Mouse (Mus musculus): ENCODE data around the gene Fam71e1.

- no peak for TF ChIP-seq CTCF (IDR thresholded peaks at IDR 0.05; ENCODE audit: low read depth)
- TF ChIP-seq EP300 (IDR thresholded peaks at IDR 0.05; ENCODE audit: low read depth) = no peak
Measured at GRCm38 (mm10) chr7:44531946-44532732, 35.8 kb downstream of the Fam71e1 start, which contains the start of gene Spib.
